Comparison of ENCODE assay signal across 8 mouse cellular contexts in genomic region chr14:40956252-40957146, GRCm38 (mm10). TPM values are rescaled to one million over a fixed set of nuclear protein-coding genes. Genes with fewer than 3 reads are reported as not detected.
DNase-seq lines count a peak whose midpoint lies in the region; ATAC-seq and TF ChIP-seq lines count a peak whose summit lies in the region.

No protein-coding gene starts in this region.

- intact Hi-C loops in left cerebral cortex, postnatal 4 days (cut with DNase I): no loop called here

- no peaks in the 10 kb centered on the region for H3K36me3 ChIP-seq in forebrain, embryonic 13.5 days (ENCODE audit: poor library complexity, severe bottlenecking)
- H3K36me3 ChIP-seq in hindbrain, embryonic 12.5 days: no peaks in the 10 kb centered on the region
- H3K36me3 ChIP-seq in stomach, embryonic 14.5 days (ENCODE audit: control insufficient read depth, insufficient read depth, low read length): no peaks in the 10 kb centered on the region

- no peaks in the 10 kb centered on the region for H3K9me3 ChIP-seq in forebrain, embryonic 13.5 days (replicated peaks)
- no peaks in the 10 kb centered on the region for H3K9me3 ChIP-seq in hindbrain, embryonic 12.5 days (replicated peaks)
- H3K9me3 ChIP-seq in stomach, embryonic 14.5 days (ENCODE audit: control insufficient read depth, low read depth, low read length): no peaks in the 10 kb centered on the region

- peaks cover 73% of the 10 kb centered on the region for H3K4me1 ChIP-seq in bone marrow macrophage, adult 2 months (ENCODE audit: control insufficient read depth, insufficient read depth, low read length)
- H3K4me1 ChIP-seq in forebrain, embryonic 13.5 days: peaks cover 85% of the 10 kb centered on the region
- peaks cover 83% of the 10 kb centered on the region for H3K4me1 ChIP-seq in hindbrain, embryonic 12.5 days
- peaks cover 74% of the 10 kb centered on the region for H3K4me1 ChIP-seq in stomach, embryonic 14.5 days (ENCODE audit: control insufficient read depth, insufficient read depth, low read length)

- WGBS in forebrain, embryonic 13.5 days: 11% methylated on average over 13 of the region's 13 CpGs
- 19% methylated on average over 13 of the region's 13 CpGs for WGBS in hindbrain, embryonic 12.5 days
- WGBS in stomach, embryonic 14.5 days: 40% methylated on average over 13 of the region's 13 CpGs

- peak overlapping the region; percentile 78 for H3K27ac ChIP-seq in bone marrow macrophage, adult 2 months (ENCODE audit: insufficient read depth, low read depth, low read length)
- H3K27ac ChIP-seq in forebrain, embryonic 13.5 days: peak overlapping the region; percentile 98
- H3K27ac ChIP-seq in hindbrain, embryonic 12.5 days: peak overlapping the region; percentile 98
- peak overlapping the region; percentile 94 for H3K27ac ChIP-seq in stomach, embryonic 14.5 days (ENCODE audit: low read length)

- no peak for TF ChIP-seq POLR2A in bone marrow macrophage, adult 2 months (IDR thresholded peaks at IDR 0.05; ENCODE audit: borderline replicate concordance, low read depth, low read length)

- no peaks in the 10 kb centered on the region for H3K27me3 ChIP-seq in forebrain, embryonic 13.5 days
- H3K27me3 ChIP-seq in hindbrain, embryonic 12.5 days: no peaks in the 10 kb centered on the region
- no peaks in the 10 kb centered on the region for H3K27me3 ChIP-seq in stomach, embryonic 14.5 days (ENCODE audit: control insufficient read depth, insufficient read depth, low read length)

- peak; percentile 44 for DNase-seq in adrenal gland, adult 2 months
- no peak for DNase-seq in adrenal gland, postnatal 4 days (ENCODE audit: low spot score in 2 of 2)
- peak; percentile 56 for DNase-seq in left cerebral cortex, postnatal 4 days

- ATAC-seq in forebrain, embryonic 13.5 days: peak; percentile 79
- ATAC-seq in hindbrain, embryonic 12.5 days (ENCODE audit: low FRiP score): peak; percentile 89
- peak; percentile 46 for ATAC-seq in megakaryocyte progenitor cell, adult 5-6 weeks (replicated peaks; ENCODE audit: poor library complexity)
- ATAC-seq in stomach, embryonic 14.5 days (ENCODE audit: insufficient number of reproducible peaks, insufficient read depth, low FRiP score, low read depth): peak; percentile 83

- peak overlapping the region; percentile 65 for H3K9ac ChIP-seq in forebrain, embryonic 13.5 days
- peak overlapping the region; percentile 39 for H3K9ac ChIP-seq in hindbrain, embryonic 12.5 days
- H3K9ac ChIP-seq in stomach, embryonic 14.5 days (replicated peaks; ENCODE audit: low read depth, low read length): no peak overlapping the region

- TF ChIP-seq CTCF in bone marrow macrophage, adult 2 months (IDR thresholded peaks at IDR 0.05; ENCODE audit: low read depth, low read length): no peak

- no peak overlapping the region for H3K4me3 ChIP-seq in bone marrow macrophage, adult 2 months (ENCODE audit: insufficient read depth, low read length)
- H3K4me3 ChIP-seq in forebrain, embryonic 13.5 days: no peak overlapping the region; the same call in 1 of the 2 replicates
- H3K4me3 ChIP-seq in hindbrain, embryonic 12.5 days: no peak overlapping the region
- no peak overlapping the region for H3K4me3 ChIP-seq in stomach, embryonic 14.5 days (ENCODE audit: low read depth, low read length)

- peak overlapping the region; percentile 45 for H3K4me2 ChIP-seq in forebrain, embryonic 13.5 days
- peak overlapping the region; percentile 42 for H3K4me2 ChIP-seq in hindbrain, embryonic 12.5 days (replicated peaks)
- no peak overlapping the region; the same call in 1 of the 2 replicates for H3K4me2 ChIP-seq in stomach, embryonic 14.5 days (replicated peaks; ENCODE audit: low read depth, low read length)

RNA-seq across cellular contexts. Expression of gene Tspan14, which starts 10.1 kb away (rescaled TPM):
- total RNA-seq in adrenal gland, adult 2 months (2021): 10 to 100 TPM; 26.3 to 35.8 TPM
- 30.7 and 31.2 TPM in 2 replicates for polyA plus RNA-seq in adrenal gland, adult 2 months (2012; rRNA removed)
- total RNA-seq in adrenal gland, postnatal 4 days (2021): 10 to 100 TPM; 54.0 to 57.9 TPM
- polyA plus RNA-seq in bone marrow macrophage, adult 2 months (2012; ENCODE audit: insufficient read depth, insufficient read length, missing spikeins): 71.8 and 88.3 TPM in 2 replicates
- 84.1 and 88.2 TPM in 2 replicates for polyA plus RNA-seq in forebrain, embryonic 13.5 days (2015; fragmentation: Nextera tagmentation; extraction: Ambion mirVana)
- polyA plus RNA-seq in hindbrain, embryonic 12.5 days (2016; fragmentation: Nextera tagmentation; extraction: Ambion mirVana): 84.3 and 95.0 TPM in 2 replicates
- 10 to 100 TPM; 81.9 to 86.2 TPM for total RNA-seq in left cerebral cortex, postnatal 4 days (2021)
- total RNA-seq in megakaryocyte progenitor cell, adult 5-6 weeks (2015): 30.7 and 36.6 TPM in 2 replicates
- total RNA-seq in megakaryocyte progenitor cell, adult 5-6 weeks (2017): 35.6 and 42.0 TPM in 2 replicates
- polyA plus RNA-seq in stomach, embryonic 14.5 days (2014; fragmentation: Nextera tagmentation; extraction: Ambion mirVana): 84.5 and 88.2 TPM in 2 replicates

RNA-seq across cellular contexts. Expression of gene Fam213a, which starts 57.1 kb away (rescaled TPM):
- 100 to 1,000 TPM in 1 of 2 experiments, 10 to 100 TPM in 1; 98.0 to 158 TPM for total RNA-seq in adrenal gland, adult 2 months (2021)
- polyA plus RNA-seq in adrenal gland, adult 2 months (2012; rRNA removed): 26.2 and 36.3 TPM in 2 replicates
- 10 to 100 TPM; 75.5 to 79.0 TPM for total RNA-seq in adrenal gland, postnatal 4 days (2021)
- polyA plus RNA-seq in bone marrow macrophage, adult 2 months (2012; ENCODE audit: insufficient read depth, insufficient read length, missing spikeins): 29.1 and 31.6 TPM in 2 replicates
- 49.7 and 57.8 TPM in 2 replicates for polyA plus RNA-seq in forebrain, embryonic 13.5 days (2015; fragmentation: Nextera tagmentation; extraction: Ambion mirVana)
- 62.5 and 65.1 TPM in 2 replicates for polyA plus RNA-seq in hindbrain, embryonic 12.5 days (2016; fragmentation: Nextera tagmentation; extraction: Ambion mirVana)
- 100 to 1,000 TPM in 1 of 2 experiments, 10 to 100 TPM in 1; 88.0 to 105 TPM for total RNA-seq in left cerebral cortex, postnatal 4 days (2021)
- 10.8 and 20.4 TPM in 2 replicates for total RNA-seq in megakaryocyte progenitor cell, adult 5-6 weeks (2015)
- 8.7 and 15.3 TPM in 2 replicates for total RNA-seq in megakaryocyte progenitor cell, adult 5-6 weeks (2017)
- 42.7 and 45.8 TPM in 2 replicates for polyA plus RNA-seq in stomach, embryonic 14.5 days (2014; fragmentation: Nextera tagmentation; extraction: Ambion mirVana)

Comparison
In these comparisons a context has a peak if more than half of its experiments do, and no peak if none do; other contexts are left out.
1. DNase-seq: peak in adrenal gland, adult 2 months (single experiment) and left cerebral cortex, postnatal 4 days (single experiment); none in adrenal gland, postnatal 4 days (0 of 2).
2. Peak in every context shown above with its lines, with median percentiles within 50 percentile points of each other: H3K27ac ChIP-seq and ATAC-seq.